Mouse (Mus musculus): ENCODE data around the gene Gm20458.

- TF ChIP-seq POLR2A (IDR thresholded peaks at IDR 0.05; ENCODE audit: insufficient read depth, low read depth, low read length) = no peak
- TF ChIP-seq CTCF (IDR thresholded peaks at IDR 0.05) = no peak
- TF ChIP-seq EP300 (IDR thresholded peaks at IDR 0.05; ENCODE audit: insufficient read depth, low read depth, low read length) = no peak
Measured at GRCm38 (mm10) chr2:164494126-164494525, 33.4 kb downstream of the Gm20458 start.

Measured in heart, adult 2 months (tissue).